Mouse (Mus musculus) ovary, postnatal 14 days (tissue): ENCODE results near the gene Gm9936.
"Not testable (repeated sequence)": the region's sequence is repeated elsewhere in the genome, so short reads cannot be mapped to it uniquely, and the experiment has no call there.

Experiments
- DNase-seq: peaks from one replicate; pipeline ENCODE4 v3.0.0; 2022; ENCODE audit warnings: low spot score

The Gm9936 gene

DNA sequence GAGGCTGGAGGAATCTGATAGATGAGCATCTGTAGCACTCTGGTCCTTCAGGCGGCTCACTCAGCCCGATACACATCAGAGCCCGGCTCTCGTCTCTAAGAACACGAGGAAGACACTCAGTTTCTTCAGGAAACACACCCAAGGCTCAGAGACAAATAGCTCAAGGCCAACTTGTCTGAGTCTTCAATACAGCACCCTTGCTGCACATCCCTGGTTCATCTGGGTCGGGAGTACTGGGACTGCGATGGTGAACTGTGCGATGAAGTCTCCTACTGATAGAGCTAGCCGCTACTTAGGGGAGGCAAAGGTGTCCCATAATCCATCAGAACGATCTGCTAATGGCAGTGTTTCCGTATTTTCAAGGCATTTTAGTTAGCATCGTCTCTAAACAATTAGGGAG is at the start of gene Gm9936:
Gene Gm9936 (minus strand): TSS at position 101 of the 400 bp plus-strand sequence.
- DNase-seq = no peak

GRCm38 (mm10) chr5:114902413-114902812 is 43.9 kb upstream of the Gm9936 start:
- DNase-seq = peak; percentile 29

DNA sequence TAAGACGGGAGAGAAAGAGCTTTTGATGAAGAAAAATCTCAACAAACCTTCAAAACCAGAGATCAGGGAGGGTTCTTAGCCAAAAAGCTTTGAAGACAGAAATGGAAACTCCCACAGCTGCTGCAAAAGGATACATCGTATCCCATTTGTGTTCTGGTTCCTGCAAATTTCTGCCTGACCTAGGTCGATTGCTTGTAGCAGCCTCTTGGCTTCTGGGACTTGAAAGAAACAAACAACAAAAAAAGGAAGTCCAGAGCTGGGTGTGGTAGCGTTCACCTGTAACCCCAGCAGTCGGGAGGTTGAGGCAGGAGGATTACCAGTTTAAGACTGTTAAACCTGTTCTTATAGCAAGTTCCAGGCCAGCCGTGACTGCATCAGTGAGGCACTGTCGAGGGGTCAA is 40.4 kb upstream of the Gm9936 start:
- DNase-seq = no peak

DNA sequence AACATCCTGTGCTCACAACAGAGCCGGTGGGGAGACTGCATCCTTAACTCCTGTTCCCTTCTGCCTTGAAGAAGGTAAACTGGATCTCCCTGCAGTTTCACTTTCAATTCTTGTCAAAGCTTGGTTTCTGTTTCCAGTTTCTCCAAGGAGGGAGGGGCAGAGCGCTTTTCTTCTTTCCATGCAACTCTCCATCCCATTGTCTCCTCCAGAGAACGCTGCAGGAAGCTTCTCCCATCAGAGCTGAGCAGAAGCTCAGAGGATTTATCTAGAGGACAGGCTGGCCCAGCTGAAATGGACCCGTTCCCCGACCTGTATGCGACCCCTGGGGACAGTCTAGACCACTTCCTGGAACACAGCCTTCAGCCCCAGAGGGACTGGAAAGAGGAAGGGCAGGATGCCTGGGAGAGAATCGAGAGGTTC is 38.9 kb upstream of the Gm9936 start:
- peak; percentile 26 for DNase-seq

DNA sequence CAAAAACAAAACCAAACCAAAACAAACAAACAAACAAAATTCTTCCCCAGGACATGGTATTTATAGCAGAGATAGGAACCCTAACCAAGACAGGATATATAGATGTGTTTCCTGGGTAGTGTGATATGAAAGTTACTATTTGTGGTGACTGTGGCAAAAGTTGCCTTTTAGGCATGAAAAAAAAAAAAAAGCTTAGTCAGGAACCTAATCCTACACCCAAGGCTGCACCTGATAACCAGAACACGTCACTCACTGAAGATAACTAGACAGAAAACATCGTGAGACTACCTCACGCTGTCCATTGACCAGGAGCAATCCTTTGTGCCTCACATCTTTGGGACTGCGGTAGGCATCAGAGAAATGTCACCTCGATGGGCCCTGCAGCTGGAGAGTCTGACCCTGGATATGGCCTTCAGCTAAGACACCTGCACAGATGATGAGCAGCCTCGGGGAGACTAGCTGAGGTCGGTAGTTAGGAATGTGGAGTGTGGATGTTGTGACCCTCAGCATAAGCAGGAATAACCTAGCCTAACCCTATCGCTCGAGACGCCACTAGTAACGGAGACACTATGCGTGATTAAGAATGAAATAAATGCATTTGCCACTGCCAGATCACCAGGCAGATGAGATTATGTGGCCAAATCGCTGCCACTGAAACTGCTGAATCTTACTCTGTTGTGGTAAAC is 38.3 kb upstream of the Gm9936 start, which contains the start of gene Oasl2:
Gene Oasl2 (plus strand): TSS at position 249 of the 686 bp plus-strand sequence.
- no peak for DNase-seq

- no peak for DNase-seq
These were observed 37.1 kb upstream of the Gm9936 start for GRCm38 (mm10) chr5:114895542-114895941.

GRCm38 (mm10) chr5:114888995-114889394 is 30.5 kb upstream of the Gm9936 start:
- no peak for DNase-seq

- DNase-seq = no peak
These were observed 28.3 kb upstream of the Gm9936 start for GRCm38 (mm10) chr5:114886801-114887200.

DNA sequence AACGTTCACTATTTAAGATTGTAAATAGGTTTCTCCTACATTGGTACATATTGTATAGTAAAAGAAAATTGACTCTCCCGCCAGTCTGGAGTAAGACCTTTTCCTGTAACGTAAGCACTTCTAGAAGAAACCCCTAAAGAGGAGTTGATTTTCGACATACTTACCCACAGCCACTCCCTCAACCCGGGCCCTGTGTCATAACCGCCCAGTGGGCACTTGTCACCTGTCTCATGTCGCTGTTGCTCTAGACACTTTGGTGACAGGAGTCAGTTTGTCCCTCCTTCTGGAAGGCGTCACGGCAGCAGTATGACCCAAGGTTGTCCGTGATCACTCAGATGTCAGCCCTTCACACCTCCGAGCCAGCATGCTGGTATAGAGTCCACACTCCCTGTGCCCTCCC is 24.5 kb upstream of the Gm9936 start:
- no peak for DNase-seq

DNA sequence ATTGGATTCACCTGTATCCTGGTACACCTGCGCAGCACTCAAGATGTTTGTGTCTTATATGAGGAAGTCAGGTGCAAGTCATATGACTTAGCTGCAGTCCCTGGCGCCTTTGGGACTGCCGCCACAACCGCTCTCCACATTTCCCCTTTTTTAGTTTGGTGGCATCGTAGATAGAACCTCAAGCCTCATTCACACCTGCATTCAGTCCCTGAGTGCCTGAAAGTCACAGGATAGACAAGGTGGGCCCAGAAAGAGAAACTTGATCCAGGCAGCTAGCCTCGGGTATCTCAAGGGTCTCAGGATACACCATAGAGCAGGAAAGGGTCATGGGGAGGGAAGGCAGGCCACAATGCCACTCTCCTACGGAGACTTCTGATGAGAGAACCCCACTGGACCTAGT is 23.8 kb upstream of the Gm9936 start:
- DNase-seq = not testable (repeated sequence)

- DNase-seq = no peak
These were observed 20.9 kb upstream of the Gm9936 start for GRCm38 (mm10) chr5:114879399-114879798.

GRCm38 (mm10) chr5:114877487-114877886 is 19.0 kb upstream of the Gm9936 start:
- DNase-seq = no peak

DNA sequence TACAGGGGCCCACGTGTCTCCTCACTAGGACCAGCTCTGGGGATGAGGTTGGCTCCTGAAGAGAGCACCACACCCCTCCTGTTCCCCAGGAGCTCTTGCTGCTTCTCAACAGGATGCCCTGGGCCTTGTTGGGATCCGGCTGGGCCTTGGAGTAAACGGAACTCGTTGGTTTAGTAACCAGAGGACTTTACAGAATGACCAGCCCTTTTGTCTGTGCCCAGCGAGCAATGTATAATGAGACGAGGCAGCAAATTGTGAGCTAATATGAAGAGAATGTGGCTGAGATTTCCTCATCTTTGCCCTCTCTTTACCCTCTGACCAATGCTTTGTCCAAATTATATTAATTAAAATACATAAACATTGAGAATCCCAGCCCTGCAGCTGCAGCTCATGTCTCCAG is 17.8 kb upstream of the Gm9936 start:
- no peak for DNase-seq

- DNase-seq = no peak
These were observed 17.4 kb upstream of the Gm9936 start for GRCm38 (mm10) chr5:114875858-114876257.

DNA sequence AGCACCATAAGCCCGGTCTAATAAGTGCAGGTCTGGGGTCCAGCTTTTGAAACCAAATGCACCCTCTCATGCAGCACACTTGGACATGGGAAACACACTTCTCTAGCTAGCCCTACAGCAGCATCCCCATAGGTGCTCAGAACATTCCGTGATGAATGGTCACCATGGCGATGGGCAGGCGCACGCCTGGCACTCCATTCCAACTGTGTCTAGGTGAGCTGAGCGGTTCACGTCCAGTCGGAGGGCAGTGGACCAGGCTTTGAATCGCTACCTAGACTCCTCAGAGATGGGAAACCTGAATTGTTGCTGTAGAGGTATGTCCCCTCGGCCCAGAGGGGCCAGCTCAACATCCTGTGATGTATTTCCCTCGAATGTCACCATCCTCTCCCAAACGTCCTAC is 6.8 kb upstream of the Gm9936 start:
- no peak for DNase-seq

DNA sequence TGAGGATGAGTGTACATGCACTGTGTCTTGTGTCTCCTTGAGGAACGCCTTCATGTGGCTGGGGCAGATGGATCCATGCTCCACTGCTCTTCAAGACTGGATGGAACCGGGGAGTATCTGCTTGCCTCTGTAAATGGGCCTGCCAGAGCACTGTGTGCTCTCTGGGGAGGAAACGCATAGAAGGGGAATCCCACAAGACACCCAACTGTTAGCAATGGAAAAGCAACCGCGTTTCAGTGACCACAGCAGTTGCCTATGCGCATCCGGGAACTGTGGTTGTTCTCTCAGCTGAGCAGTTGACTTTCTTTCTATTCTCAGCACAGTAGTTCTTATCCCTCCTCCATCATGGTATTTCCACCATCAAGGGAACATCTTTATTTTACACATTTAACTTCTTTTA is 6.3 kb upstream of the Gm9936 start:
- DNase-seq = no peak

GRCm38 (mm10) chr5:114861730-114862129 is 3.2 kb upstream of the Gm9936 start:
- no peak for DNase-seq

DNA sequence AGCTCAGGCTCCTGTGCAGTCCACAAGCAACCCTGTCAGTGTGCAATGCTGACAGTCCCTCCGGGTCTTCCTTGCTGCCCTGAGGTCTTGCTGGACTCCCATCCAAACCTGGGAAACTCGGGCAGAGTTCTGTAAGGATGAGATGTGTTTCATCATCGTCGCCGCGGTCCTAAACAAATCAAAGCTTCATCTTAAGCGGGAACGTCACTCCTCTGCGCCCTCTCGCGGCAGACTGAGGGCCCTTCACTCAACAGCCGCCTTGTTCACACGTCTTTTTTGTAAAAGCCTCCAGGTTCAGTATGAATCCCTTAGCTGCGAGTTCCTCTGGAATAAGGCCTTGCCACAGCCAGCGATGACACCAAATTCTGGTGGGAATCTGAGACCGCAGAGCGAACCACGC is 771 bp upstream of the Gm9936 start:
- DNase-seq = peak; percentile 58

DNA sequence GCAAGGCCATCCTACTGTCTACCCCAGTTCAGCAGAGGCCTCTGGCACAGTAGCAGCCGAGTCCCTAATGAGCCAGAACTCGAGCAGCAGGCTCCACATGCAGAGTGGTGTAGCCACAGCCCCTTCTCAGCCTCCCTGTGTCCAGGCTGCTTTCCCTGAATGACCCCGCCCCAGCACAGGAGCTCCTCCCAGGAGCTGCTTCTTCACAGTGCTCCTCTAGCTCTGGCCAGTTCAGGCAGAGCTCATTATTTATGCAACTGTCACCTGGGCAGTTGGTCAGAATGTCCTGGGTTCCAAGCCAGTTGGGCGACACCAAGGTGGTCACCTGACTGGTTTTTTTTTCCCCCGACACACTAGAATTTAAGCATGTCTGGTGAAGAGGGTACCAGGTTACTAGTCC is 5.1 kb downstream of the Gm9936 start, which contains the start of gene 4930519G04Rik:
Gene 4930519G04Rik (plus strand): TSS at position 301 of the 400 bp plus-strand sequence.
- not testable (repeated sequence) for DNase-seq

GRCm38 (mm10) chr5:114851565-114852236 is 6.8 kb downstream of the Gm9936 start:
- no peak for DNase-seq

GRCm38 (mm10) chr5:114844371-114844770 is 14.1 kb downstream of the Gm9936 start:
- not testable (repeated sequence) for DNase-seq

GRCm38 (mm10) chr5:114842674-114843073 is 15.8 kb downstream of the Gm9936 start:
- no peak for DNase-seq

DNA sequence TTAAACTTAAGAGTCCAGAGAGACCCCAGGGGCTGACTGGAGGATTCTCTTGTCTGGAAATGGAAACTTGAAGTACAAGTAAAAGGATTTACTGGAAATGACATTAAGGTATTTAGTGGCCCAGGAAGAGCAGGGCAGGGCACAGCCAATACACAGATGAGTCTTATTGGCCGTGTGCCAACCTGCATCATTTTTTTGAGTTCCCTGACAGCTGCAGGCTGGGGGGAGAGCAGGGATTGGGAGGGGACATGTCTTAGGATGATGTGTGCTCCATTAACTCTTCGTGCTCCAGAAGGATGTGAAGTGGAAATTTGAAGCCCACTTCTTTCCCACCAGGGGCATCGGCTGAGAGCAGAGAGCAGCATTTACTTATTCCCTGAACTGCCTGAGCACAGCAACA is 16.3 kb downstream of the Gm9936 start:
- DNase-seq = not testable (repeated sequence)
